Mouse (Mus musculus) mouse embryonic stem cell (cell line): ENCODE results near the gene Sept11.

Experiments used
- in situ Hi-C, 2 experiments: fragments of 300-500 bp; cut with MboI; formaldehyde crosslinking; loops; 1 replicate in 1 of 2; 3 replicates in 1 of 2; pipeline ENCODE4 v1.14.3; 2019 to 2020; ENCODE audit warnings: low sequenced_read_pairs in 2 of 2, low pct_unique_long_range_greater_than_20kb in 1 of 2, mixed read lengths in 1 of 2; ENCODE audit not compliant: unreplicated experiment in 1 of 2

Gene Sept11

DNA sequence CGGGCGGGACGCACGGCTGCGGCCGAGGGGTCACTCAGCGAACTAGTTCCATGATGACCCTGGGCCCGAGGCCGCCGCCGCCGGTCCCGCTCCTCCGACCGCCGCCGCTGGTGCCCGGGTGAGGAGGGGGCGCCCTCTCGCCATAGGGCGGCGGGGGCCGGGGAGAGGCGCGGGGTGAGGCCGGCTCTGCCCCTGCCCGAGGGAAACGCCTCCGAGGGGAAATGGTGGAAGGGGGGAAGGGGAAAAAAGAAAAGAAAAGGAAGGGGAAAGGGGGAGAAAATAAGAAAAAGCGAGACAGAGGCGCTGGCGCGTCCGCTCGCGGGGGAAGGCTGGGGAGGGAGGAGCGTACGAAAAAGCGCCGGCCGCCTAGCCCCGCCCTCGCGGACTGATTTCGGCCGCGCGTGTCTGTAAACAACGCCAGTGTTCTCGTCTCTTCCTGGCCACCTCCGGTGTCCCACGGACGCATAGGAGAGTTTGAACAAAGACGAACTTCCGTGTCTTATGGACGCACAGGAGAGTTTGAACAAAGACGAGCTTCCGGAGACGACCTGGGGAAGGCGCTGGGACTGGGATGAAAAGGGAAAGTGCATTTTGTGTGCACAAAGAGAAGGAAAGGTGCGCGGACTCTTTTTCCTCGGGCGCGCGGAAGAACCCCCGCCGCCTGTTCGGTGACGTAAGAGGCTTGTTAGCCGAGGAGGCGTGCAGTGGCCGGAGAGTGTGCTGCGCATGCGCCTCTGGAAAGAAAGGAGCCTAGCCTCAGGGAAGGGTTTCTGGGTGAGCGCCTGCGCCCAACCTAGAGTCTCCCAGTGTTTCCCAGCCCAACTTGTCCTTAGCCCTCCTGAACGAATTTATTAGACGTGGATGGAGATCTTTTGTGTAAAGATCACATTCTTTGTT, 113.1 kb downstream of the Sept11 start, which contains the start of the genes Ccni and 2010109A12Rik:
TSS of gene Ccni (minus strand) at position 387 of the 897 bp plus-strand sequence.
TSS of gene 2010109A12Rik (plus strand) at position 410 of the 897 bp plus-strand sequence.
- in situ Hi-C loops: no loop called here

DNA sequence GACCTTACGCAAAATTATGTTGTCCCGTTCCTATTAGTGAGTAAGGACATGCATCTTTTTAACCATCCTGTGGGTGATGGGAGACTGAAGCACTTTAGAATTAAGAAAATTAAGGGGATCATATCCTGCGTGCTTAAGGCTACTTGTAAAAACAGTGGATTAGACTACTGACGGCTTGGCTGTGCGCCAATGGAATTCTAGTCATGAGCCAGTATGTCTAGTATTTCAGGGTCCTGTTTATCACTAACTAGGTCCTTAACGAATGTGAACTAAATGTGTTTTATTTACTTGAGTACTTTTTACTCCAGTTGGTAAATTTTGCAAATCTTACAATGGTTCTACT, 113.7 kb downstream of the Sept11 start:
- in situ Hi-C loops: no loop called here

DNA sequence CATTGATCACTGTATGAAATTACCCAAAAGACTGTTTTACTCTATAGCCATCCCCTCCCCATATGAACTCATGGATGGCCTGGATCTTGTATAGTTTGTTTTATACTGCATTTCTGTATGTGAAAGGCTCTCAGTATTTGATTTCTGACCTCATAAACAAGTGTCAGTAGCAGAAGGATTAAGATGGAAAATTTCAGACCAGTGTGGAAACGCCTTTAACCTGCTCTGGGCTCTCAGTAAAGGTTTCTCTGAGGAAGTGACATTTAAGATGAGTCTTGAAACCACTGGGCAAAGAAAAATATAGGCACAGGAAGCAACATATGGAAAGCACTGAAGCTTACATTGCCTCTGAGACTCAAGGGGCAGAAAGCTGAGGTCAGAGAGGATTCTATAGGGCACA, 114.3 kb downstream of the Sept11 start:
- in situ Hi-C loops: no loop called here

DNA sequence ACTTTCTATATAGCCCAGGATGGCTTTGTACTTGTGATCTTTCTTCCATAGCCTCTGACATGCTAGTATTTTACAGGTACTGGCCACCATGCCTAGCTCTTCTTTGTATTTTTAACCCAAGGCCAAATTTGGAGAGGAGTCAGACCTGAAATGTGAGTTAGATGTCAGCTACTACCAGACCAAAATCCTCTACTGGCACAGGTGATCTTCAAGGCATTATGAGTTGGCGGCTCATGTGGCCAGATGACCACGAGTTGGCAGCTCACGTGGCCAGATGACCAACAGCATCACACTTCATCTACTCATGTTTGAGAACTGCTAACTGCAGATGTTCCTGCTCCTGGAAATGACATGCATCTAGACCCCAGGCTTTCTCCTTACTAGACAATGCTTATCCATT, 125.1 kb downstream of the Sept11 start:
- in situ Hi-C loops: no loop called here

DNA sequence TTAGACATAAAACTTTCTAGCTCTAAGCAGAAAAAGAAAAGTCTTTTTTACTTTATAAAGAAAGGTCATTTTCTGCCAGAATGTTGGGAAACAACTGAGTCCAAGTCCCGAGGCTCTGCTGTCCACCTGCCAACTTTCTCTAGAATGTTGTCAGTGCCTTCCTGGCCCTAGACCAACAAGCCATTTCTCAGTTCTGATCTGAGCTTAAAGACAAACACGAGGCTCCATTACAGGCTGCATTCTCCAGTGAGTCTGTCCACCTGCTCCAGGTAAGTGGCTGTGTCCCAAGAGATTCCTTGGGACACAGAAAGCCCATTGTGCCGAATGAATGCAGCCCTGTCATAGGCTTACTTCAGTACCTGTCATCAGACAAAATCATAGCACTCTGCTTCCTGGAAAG, 128.4 kb downstream of the Sept11 start:
- in situ Hi-C loops: no loop called here

DNA sequence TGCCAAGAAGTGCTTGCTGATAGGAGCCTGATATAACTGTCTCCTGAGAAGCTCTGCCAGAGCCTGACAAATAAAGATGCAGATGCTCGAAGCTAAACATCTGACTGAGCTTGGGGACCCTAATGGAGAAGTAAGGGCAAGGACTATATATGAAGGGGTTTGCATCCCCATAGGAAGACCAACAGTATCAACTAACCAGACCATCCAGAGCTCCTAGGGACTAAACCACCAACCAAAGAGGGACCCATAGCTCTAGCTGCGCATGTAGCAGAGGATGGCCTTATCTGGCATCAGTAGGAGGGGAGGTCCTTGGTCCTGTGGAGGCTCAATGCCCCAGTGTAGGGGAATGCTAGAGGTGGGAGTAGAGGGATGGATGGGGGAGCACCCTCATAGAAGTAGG, 131.3 kb downstream of the Sept11 start:
- in situ Hi-C loops: no loop called here
